Mouse (Mus musculus) cerebellum, adult 8-10 months (tissue): Measurements from ENCODE around the gene Gm21616.
"Not testable (repeated sequence)": the region's sequence is repeated elsewhere in the genome, so short reads cannot be mapped to it uniquely, and the experiment has no call there.

Experiments used
- DNase-seq: peaks from one replicate; pipeline ENCODE4 v3.0.0; 2022

Gm21616 gene

DNA sequence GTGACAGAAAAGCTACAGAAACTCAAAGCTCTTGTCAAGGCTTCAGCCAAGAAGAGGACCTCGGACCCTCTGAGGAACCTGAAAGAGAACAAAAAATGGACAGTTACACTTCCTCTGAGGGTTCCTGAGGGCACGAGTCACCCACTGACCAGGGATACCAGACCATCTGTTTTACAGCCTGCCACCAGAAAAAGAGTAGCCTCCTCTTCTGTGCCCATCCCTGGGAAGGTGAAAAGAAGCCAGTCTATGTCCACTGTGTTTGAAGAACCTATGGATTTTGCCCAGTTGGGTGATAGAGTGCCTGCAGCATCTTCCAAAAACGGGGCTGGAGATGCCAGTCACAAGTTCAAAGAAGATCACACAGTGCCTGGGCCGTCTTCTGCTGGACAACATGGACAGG, at the start of gene Gm21616:
Gene Gm21616 (plus strand): TSS at position 301 of the 400 bp plus-strand sequence.
- DNase-seq: not testable (repeated sequence)
